Mouse (Mus musculus): ENCODE data around the gene Gm10663. TPM values are rescaled to one million over a fixed set of nuclear protein-coding genes. Genes with fewer than 3 reads are reported as not detected.

Gene Gm10663
- not detected for polyA plus RNA-seq (2017; shearing (Covaris generic))

GRCm38 (mm10) chr8:65074733-65075132 lies at the start of gene Gm10663:
Gene Gm10663, plus strand, starts transcription at chr8:65075033.

GRCm38 (mm10) chr8:65037117-65037533 lies 37.7 kb upstream of the Gm10663 start, which contains the start of gene Apela:
Gene Apela, minus strand, starts transcription at chr8:65037336.

Other genes with a start within 250 kb of the Gm10663 start
- 21.5 TPM for gene Klhl2, start 225.0 kb upstream of the Gm10663 start, polyA plus RNA-seq (2017; shearing (Covaris generic))
- 61.3 TPM for gene Tmem192, start 127.8 kb upstream of the Gm10663 start, polyA plus RNA-seq (2017; shearing (Covaris generic))
- not detected for gene Trim75, start 87.2 kb upstream of the Gm10663 start, polyA plus RNA-seq (2017; shearing (Covaris generic))
- not detected for gene Trim61, start 56.5 kb upstream of the Gm10663 start, polyA plus RNA-seq (2017; shearing (Covaris generic))
- not detected for gene Trim60, start 56.4 kb upstream of the Gm10663 start, polyA plus RNA-seq (2017; shearing (Covaris generic))
- not detected for gene Apela, start 37.7 kb upstream of the Gm10663 start, polyA plus RNA-seq (2017; shearing (Covaris generic))
- gene BC030870, start 54.5 kb downstream of the Gm10663 start, polyA plus RNA-seq (2017; shearing (Covaris generic)): not detected

All from effector memory CD4-positive, alpha-beta T cell, adult 5 months (primary cell).